Mouse (Mus musculus): ENCODE data around the gene Elk4. TPM values are rescaled to one million over a fixed set of nuclear protein-coding genes. Genes with fewer than 3 reads are reported as not detected.

Gene Elk4
- polyA plus RNA-seq, 1 experiment from 2014 or later, result 17.8 TPM

DNA sequence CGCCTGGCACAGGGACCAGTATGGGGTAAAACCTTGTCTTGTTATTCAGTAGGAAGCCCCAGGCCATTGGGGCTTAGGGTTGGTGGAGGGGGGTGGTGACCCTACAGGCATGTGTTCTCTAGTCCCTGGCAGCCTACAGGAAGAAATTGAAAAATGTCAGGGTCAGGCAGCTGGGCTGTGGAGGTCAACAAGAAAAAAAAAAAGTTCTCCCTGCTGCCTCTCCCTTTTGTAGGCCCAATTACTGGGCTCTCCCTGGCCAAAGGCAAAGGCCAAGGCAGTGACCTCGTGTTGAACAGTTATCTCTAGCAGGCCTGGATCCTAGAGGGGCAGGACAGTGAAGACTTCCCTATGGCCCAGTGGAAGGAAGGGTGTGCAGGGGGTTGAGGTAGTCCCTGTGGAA lies 26.9 kb upstream of the Elk4 start:
- H3K27ac ChIP-seq (ENCODE audit: low read length), result no peak overlapping the region
- no peak overlapping the region for H3K4me2 ChIP-seq (ENCODE audit: low read depth, low read length)
- H3K27me3 ChIP-seq (ENCODE audit: control insufficient read depth, insufficient read depth, low read length), result no peaks in the 10 kb centered on the region
- no peaks in the 10 kb centered on the region for H3K36me3 ChIP-seq (ENCODE audit: control insufficient read depth, insufficient read depth)
- WGBS, result 49% methylated on average over 2 of the region's 2 CpGs
- H3K9ac ChIP-seq (ENCODE audit: low read length), result no peak overlapping the region
- H3K9me3 ChIP-seq (replicated peaks; ENCODE audit: control insufficient read depth, low read length), result no peaks in the 10 kb centered on the region
- no peak overlapping the region for H3K4me3 ChIP-seq (ENCODE audit: low read length)
- no peaks in the 10 kb centered on the region for H3K4me1 ChIP-seq (ENCODE audit: control insufficient read depth, insufficient read depth, low read length)
- no peak for ATAC-seq (replicated peaks; ENCODE audit: extremely low read depth, insufficient read depth, low FRiP score)

DNA sequence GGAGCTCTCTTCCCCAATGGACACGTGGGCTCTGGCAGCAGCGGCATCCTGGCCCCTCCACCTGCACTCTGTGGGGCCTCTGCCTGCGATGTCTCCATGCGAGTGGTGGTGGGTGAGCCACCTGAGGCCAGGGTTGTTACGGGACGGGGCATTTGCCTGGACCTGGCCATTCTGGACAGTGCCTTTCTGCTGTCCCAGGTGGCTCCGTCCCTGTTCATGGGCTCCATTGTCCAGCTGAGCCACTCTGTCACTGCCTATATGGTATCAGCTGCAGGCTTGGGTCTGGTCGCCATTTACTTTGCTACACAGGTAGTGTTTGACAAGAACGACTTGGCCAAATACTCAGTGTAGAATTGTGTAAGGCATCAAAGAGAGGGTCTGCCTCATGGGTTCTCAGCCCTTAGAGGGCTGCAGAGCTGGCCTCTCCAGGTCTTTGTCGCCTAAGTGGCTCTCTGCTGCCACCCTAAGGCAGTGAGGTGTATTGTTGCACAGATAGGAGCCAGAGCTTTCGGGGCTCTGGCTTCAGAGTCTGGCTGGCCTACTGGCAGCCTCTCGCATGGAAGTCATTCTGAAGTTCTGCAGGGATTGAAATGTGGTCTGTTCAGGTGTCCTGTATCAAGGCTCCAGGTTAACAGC lies 25.9 kb upstream of the Elk4 start:
- Histone ChIP-seq H3K4me1 (ENCODE audit: control insufficient read depth, insufficient read depth, low read length) (no peaks in the 10 kb centered on the region), H3K27me3 (ENCODE audit: control insufficient read depth, insufficient read depth, low read length) (no peaks in the 10 kb centered on the region), H3K27ac (ENCODE audit: low read length) (no peak overlapping the region), H3K9me3 (replicated peaks; ENCODE audit: control insufficient read depth, low read length) (no peaks in the 10 kb centered on the region), H3K36me3 (ENCODE audit: control insufficient read depth, insufficient read depth) (no peaks in the 10 kb centered on the region), H3K4me3 (ENCODE audit: low read length) (no peak overlapping the region), H3K4me2 (ENCODE audit: low read depth, low read length) (no peak overlapping the region), H3K9ac (ENCODE audit: low read length) (no peak overlapping the region)
- 53% methylated on average over 12 of the region's 12 CpGs for WGBS
- peak; percentile 49; the same call in 1 of the 2 replicates for ATAC-seq (replicated peaks; ENCODE audit: extremely low read depth, insufficient read depth, low FRiP score)

DNA sequence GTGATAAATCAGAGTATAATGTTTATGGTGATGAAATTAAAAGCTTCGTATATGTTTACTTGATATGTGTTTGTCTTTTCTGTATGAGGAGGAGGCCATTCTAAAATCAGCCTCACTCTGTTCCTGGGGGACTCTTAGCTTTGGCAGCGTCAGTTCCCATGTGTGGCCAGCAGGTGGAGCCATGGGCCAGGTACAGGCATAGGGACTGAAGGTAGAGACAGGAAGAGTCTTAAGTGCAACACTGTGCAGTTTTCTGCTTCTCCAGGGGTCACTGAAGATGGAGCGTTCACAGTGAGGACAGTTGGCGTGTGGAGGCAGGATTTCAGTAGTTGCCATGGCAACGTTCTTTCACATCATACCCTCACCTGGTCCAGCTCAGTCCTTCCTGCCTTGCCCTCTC lies 24.5 kb upstream of the Elk4 start:
- H3K4me1 ChIP-seq (ENCODE audit: control insufficient read depth, insufficient read depth, low read length), result no peaks in the 10 kb centered on the region
- H3K9me3 ChIP-seq (replicated peaks; ENCODE audit: control insufficient read depth, low read length), result no peaks in the 10 kb centered on the region
- H3K4me2 ChIP-seq (ENCODE audit: low read depth, low read length), result no peak overlapping the region
- 5% methylated on average over 5 of the region's 5 CpGs for WGBS
- H3K27me3 ChIP-seq (ENCODE audit: control insufficient read depth, insufficient read depth, low read length), result no peaks in the 10 kb centered on the region
- no peak overlapping the region for H3K4me3 ChIP-seq (ENCODE audit: low read length)
- no peak for ATAC-seq (replicated peaks; ENCODE audit: extremely low read depth, insufficient read depth, low FRiP score)
- no peak overlapping the region for H3K9ac ChIP-seq (ENCODE audit: low read length)
- no peak overlapping the region for H3K27ac ChIP-seq (ENCODE audit: low read length)
- no peaks in the 10 kb centered on the region for H3K36me3 ChIP-seq (ENCODE audit: control insufficient read depth, insufficient read depth)

DNA sequence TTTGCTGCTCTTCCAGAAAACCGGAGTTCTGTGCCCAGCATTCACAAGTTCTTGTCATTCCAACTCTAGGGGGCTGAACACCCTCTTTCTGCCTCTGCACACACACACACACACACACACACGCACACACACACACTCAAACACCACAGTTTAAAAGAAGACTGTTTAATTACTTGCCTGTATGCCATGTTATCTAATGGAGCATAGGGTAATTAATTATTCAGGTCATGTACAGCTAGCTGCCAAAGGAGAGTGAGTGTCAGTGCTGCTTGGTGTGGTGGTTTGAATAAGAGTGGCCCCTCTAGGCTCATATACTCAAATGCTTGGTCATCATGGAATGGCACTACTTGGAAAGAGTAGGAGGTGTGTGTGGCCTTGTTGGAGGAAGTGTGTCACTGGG lies 23.6 kb upstream of the Elk4 start:
- Histone ChIP-seq H3K4me1 (ENCODE audit: control insufficient read depth, insufficient read depth, low read length) (no peaks in the 10 kb centered on the region), H3K36me3 (ENCODE audit: control insufficient read depth, insufficient read depth) (no peaks in the 10 kb centered on the region), H3K27ac (ENCODE audit: low read length) (no peak overlapping the region), H3K4me2 (ENCODE audit: low read depth, low read length) (no peak overlapping the region), H3K9ac (ENCODE audit: low read length) (no peak overlapping the region), H3K27me3 (ENCODE audit: control insufficient read depth, insufficient read depth, low read length) (no peaks in the 10 kb centered on the region), H3K9me3 (replicated peaks; ENCODE audit: control insufficient read depth, low read length) (no peaks in the 10 kb centered on the region), H3K4me3 (ENCODE audit: low read length) (no peak overlapping the region)
- 68% methylated on average over 2 of the region's 2 CpGs for WGBS
- no peak for ATAC-seq (replicated peaks; ENCODE audit: extremely low read depth, insufficient read depth, low FRiP score)

DNA sequence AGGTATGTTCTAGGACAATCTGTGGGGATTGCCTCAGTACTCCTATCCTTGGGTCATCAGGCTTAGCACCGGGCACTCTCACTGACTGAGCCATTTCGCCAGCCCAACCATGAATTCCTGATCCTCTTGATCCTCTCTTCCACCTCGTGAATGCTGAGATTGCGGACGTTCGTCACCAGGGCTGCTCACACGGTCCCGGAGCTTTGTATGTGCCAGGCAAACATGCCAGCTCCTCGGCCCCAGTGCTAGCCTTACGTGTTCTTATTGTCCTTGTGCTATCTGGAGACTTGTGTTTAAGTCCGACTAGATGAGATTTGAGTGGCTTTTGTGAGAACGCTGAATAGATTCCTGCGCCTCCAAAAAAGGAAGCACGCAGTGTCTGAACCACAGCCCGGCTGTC lies 20.0 kb upstream of the Elk4 start:
- Histone ChIP-seq H3K4me2 (ENCODE audit: low read depth, low read length) (peak overlapping the region; percentile 24), H3K9ac (ENCODE audit: low read length) (no peak overlapping the region; the same call in 1 of the 2 replicates), H3K27me3 (ENCODE audit: control insufficient read depth, insufficient read depth, low read length) (no peaks in the 10 kb centered on the region), H3K9me3 (replicated peaks; ENCODE audit: control insufficient read depth, low read length) (no peaks in the 10 kb centered on the region), H3K27ac (ENCODE audit: low read length) (no peak overlapping the region), H3K36me3 (ENCODE audit: control insufficient read depth, insufficient read depth) (no peaks in the 10 kb centered on the region), H3K4me3 (ENCODE audit: low read length) (no peak overlapping the region), H3K4me1 (ENCODE audit: control insufficient read depth, insufficient read depth, low read length) (no peaks in the 10 kb centered on the region)
- WGBS, result 55% methylated on average over 15 of the region's 15 CpGs
- no peak for ATAC-seq (replicated peaks; ENCODE audit: extremely low read depth, insufficient read depth, low FRiP score)

DNA sequence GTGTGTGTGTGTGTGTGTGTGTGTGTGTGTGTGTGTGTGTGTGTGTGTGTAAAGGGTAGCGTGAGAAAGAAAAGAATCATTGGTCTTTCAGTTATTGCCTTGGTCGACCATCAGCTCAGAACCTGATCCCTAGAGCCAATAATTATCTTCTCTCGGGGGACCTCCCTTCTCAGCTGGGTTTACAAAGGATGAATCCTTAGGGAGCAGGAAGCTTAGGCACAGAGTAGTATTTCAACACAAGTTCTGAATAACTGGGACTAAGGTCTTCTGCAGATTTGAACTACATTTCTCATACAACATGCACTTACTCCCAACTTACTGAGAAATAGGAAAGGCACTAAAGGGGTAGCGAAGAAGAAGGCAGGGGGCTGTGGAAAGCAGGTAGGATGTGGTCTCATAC lies 17.9 kb upstream of the Elk4 start:
- Histone ChIP-seq H3K4me2 (ENCODE audit: low read depth, low read length) (no peak overlapping the region), H3K36me3 (ENCODE audit: control insufficient read depth, insufficient read depth) (no peaks in the 10 kb centered on the region), H3K4me1 (ENCODE audit: control insufficient read depth, insufficient read depth, low read length) (no peaks in the 10 kb centered on the region), H3K27me3 (ENCODE audit: control insufficient read depth, insufficient read depth, low read length) (no peaks in the 10 kb centered on the region), H3K27ac (ENCODE audit: low read length) (no peak overlapping the region), H3K9me3 (replicated peaks; ENCODE audit: control insufficient read depth, low read length) (no peaks in the 10 kb centered on the region), H3K4me3 (ENCODE audit: low read length) (no peak overlapping the region), H3K9ac (ENCODE audit: low read length) (no peak overlapping the region)
- 71% methylated on average over 4 of the region's 4 CpGs for WGBS
- ATAC-seq (replicated peaks; ENCODE audit: extremely low read depth, insufficient read depth, low FRiP score), result no peak

DNA sequence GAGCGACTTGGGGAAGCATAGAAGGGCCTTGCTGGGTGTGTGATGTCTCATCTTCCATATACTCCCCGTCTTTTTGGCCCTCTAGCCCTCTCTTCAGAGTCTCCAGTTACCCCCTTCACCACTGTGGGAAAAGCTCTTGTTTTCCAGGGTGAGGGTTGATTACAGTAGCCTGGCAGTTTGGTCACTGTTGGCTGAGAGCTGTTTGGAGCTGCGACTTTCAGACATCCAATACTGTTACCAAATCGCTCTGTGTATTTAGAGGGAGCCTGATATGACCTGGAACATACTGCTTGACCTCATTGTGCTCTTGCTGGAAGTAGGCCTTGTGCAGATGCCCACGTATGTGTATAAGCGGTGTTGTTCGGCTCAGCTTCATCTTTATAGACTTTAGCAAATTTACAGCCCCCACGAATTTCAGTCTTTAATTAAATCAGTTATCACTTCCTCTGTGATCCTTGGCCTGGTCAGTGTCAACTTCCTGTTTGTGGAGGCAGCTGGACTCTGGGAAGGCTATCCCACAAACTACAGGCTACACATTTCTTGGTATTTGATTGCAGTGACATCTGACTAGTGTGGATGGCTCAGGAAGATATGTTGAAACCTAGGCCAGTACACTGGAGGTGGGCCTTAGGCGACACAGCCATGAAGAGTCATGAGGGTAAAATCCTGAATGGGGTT lies 17.2 kb upstream of the Elk4 start:
- WGBS, result 77% methylated on average over 9 of the region's 9 CpGs
- no peaks in the 10 kb centered on the region for H3K27me3 ChIP-seq (ENCODE audit: control insufficient read depth, insufficient read depth, low read length)
- H3K27ac ChIP-seq (ENCODE audit: low read length), result no peak overlapping the region
- no peaks in the 10 kb centered on the region for H3K4me1 ChIP-seq (ENCODE audit: control insufficient read depth, insufficient read depth, low read length)
- H3K9ac ChIP-seq (ENCODE audit: low read length), result no peak overlapping the region
- no peak overlapping the region for H3K4me2 ChIP-seq (ENCODE audit: low read depth, low read length)
- no peak for ATAC-seq (replicated peaks; ENCODE audit: extremely low read depth, insufficient read depth, low FRiP score)
- H3K36me3 ChIP-seq (ENCODE audit: control insufficient read depth, insufficient read depth), result no peaks in the 10 kb centered on the region
- H3K4me3 ChIP-seq (ENCODE audit: low read length), result no peak overlapping the region
- no peaks in the 10 kb centered on the region for H3K9me3 ChIP-seq (replicated peaks; ENCODE audit: control insufficient read depth, low read length)

DNA sequence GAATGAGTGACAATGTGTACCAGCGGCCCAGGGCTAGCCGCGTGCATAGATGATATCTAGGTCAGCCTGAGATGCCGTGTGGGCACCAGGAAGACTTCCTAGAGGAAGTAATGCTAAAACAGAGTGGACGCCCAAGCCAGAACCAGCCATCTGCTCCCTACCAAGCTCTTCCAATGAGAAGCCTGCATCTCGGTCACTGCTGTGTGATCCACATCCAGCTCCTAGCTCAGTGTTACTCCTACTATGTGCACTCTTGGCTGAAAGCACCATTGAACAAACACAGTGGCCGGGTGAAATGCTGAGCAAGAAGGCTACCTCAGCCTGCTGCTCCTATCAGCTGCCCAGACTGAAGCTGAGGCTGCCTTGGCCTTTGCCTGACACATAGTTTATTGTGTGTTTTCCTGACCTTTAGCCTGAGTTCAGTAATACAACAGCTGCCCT lies 14.8 kb upstream of the Elk4 start:
- H3K36me3 ChIP-seq (ENCODE audit: control insufficient read depth, insufficient read depth), result no peaks in the 10 kb centered on the region
- H3K4me2 ChIP-seq (ENCODE audit: low read depth, low read length), result no peak overlapping the region
- no peaks in the 10 kb centered on the region for H3K4me1 ChIP-seq (ENCODE audit: control insufficient read depth, insufficient read depth, low read length)
- H3K27ac ChIP-seq (ENCODE audit: low read length), result no peak overlapping the region
- H3K27me3 ChIP-seq (ENCODE audit: control insufficient read depth, insufficient read depth, low read length), result no peaks in the 10 kb centered on the region
- no peaks in the 10 kb centered on the region for H3K9me3 ChIP-seq (replicated peaks; ENCODE audit: control insufficient read depth, low read length)
- no peak overlapping the region for H3K4me3 ChIP-seq (ENCODE audit: low read length)
- 76% methylated on average over 7 of the region's 7 CpGs for WGBS
- no peak overlapping the region for H3K9ac ChIP-seq (ENCODE audit: low read length)
- no peak for ATAC-seq (replicated peaks; ENCODE audit: extremely low read depth, insufficient read depth, low FRiP score)

DNA sequence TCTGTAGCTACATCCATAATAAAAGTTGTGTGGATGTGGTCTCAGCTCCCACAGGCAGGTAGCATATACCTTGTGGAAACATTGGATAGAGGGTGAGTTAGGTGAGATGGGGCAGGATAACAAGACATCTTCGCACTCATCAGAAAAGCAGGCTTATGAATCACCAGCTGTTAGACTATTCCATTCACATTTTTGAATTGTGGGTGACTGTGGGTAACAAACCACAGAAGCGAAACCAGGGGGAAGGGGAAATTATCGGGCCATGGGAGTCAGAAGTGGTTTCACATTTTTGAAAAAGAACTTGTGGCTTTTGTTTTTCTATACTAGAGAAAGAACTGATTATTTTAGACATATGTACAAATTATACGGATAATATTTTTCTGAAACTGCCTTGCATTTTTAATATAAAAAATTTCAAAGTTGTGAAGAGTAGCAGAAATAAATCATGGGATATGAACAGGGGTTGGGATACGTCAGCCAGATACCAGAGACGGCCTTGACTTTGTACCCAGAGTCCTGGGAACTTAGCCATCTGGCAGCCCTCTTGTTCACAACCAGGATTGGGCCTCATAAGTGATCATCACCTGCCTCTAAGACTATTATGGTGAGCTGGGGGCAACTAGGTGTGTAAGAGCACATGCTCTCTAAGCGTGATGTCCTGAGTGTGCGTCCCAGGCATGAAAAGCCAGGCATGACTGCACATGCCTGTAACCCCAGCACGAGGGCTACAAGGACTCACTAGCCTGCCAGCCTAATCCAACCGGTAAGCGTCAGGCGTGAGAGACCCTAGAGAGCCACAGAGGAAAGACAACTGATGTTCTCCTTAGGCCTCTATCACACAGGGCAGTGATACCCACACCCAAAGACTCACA lies 14.0 kb upstream of the Elk4 start:
- H3K9me3 ChIP-seq (replicated peaks; ENCODE audit: control insufficient read depth, low read length), result no peaks in the 10 kb centered on the region
- H3K4me1 ChIP-seq (ENCODE audit: control insufficient read depth, insufficient read depth, low read length), result no peaks in the 10 kb centered on the region

More for the DNA sequence above, 14.0 kb upstream of the Elk4 start:
- no peak for ATAC-seq (replicated peaks; ENCODE audit: extremely low read depth, insufficient read depth, low FRiP score)
- Histone ChIP-seq H3K27me3 (ENCODE audit: control insufficient read depth, insufficient read depth, low read length) (no peaks in the 10 kb centered on the region), H3K4me2 (ENCODE audit: low read depth, low read length) (no peak overlapping the region), H3K9ac (ENCODE audit: low read length) (no peak overlapping the region), H3K4me3 (ENCODE audit: low read length) (no peak overlapping the region), H3K27ac (ENCODE audit: low read length) (no peak overlapping the region), H3K36me3 (ENCODE audit: control insufficient read depth, insufficient read depth) (no peaks in the 10 kb centered on the region)
- WGBS, result 78% methylated on average over 12 of the region's 12 CpGs
